Mouse (Mus musculus) kidney, adult 18-20 months (tissue): ENCODE measurements around the gene Rab13.
A peak's percentile ranks its signal among the peaks of the same experiment; 100 is the strongest.
"Not testable (repeated sequence)": the region's sequence is repeated elsewhere in the genome, so short reads cannot be mapped to it uniquely, and the experiment has no call there.

Source experiments
- DNase-seq: peaks from one replicate; pipeline ENCODE4 v3.0.0; 2021

Rab13 gene

GRCm38 (mm10) chr3:90231507-90232333, 18.2 kb downstream of the Rab13 start, which contains the start of gene Jtb:
TSS of gene Jtb (plus strand) at chr3:90231597.
- DNase-seq: peak; percentile 94

- no peak for DNase-seq
Measured at GRCm38 (mm10) chr3:90241251-90241650, 27.8 kb downstream of the Rab13 start.

GRCm38 (mm10) chr3:90241669-90242358, 28.3 kb downstream of the Rab13 start:
- no peak for DNase-seq

- peak; percentile 37 for DNase-seq
Measured at GRCm38 (mm10) chr3:90242984-90243775, 29.7 kb downstream of the Rab13 start, which contains the start of gene Creb3l4. TSS of gene Creb3l4 (minus strand) at chr3:90243512.

GRCm38 (mm10) chr3:90245406-90245805, 31.9 kb downstream of the Rab13 start:
- DNase-seq: no peak

GRCm38 (mm10) chr3:90247630-90247959, 34.1 kb downstream of the Rab13 start:
- DNase-seq: no peak

GRCm38 (mm10) chr3:90247960-90248745, 34.7 kb downstream of the Rab13 start, which contains the start of gene Slc39a1:
TSS of gene Slc39a1 (plus strand) at chr3:90248172.
- peak; percentile 94 for DNase-seq

GRCm38 (mm10) chr3:90248746-90249100, 35.2 kb downstream of the Rab13 start:
- DNase-seq: no peak

- no peak for DNase-seq
Measured at GRCm38 (mm10) chr3:90250791-90251190, 37.3 kb downstream of the Rab13 start.

- DNase-seq: not testable (repeated sequence)
Measured at GRCm38 (mm10) chr3:90251731-90252226, 38.3 kb downstream of the Rab13 start.

- DNase-seq: not testable (repeated sequence)
Measured at GRCm38 (mm10) chr3:90252659-90253058, 39.2 kb downstream of the Rab13 start.

GRCm38 (mm10) chr3:90253174-90253573, 39.7 kb downstream of the Rab13 start:
- not testable (repeated sequence) for DNase-seq

- DNase-seq: peak; percentile 94
Measured at GRCm38 (mm10) chr3:90253653-90254418, 40.3 kb downstream of the Rab13 start, which contains the start of gene Crtc2. TSS of gene Crtc2 (plus strand) at chr3:90254163.

GRCm38 (mm10) chr3:90254419-90255193, 41.1 kb downstream of the Rab13 start:
- no peak for DNase-seq

- DNase-seq: no peak
Measured at GRCm38 (mm10) chr3:90255194-90255565, 41.7 kb downstream of the Rab13 start.

GRCm38 (mm10) chr3:90255784-90256353, 42.4 kb downstream of the Rab13 start:
- DNase-seq: no peak

- DNase-seq: peak; percentile 67
Measured at GRCm38 (mm10) chr3:90256731-90257530, 43.4 kb downstream of the Rab13 start.

GRCm38 (mm10) chr3:90258521-90258920, 45.0 kb downstream of the Rab13 start:
- peak; percentile 35 for DNase-seq

GRCm38 (mm10) chr3:90263121-90263771, 49.8 kb downstream of the Rab13 start:
- DNase-seq: no peak
